Mouse (Mus musculus) heart, postnatal 0 days (tissue): ENCODE measurements around the gene Slc35c2.

Experiments used
- CTCF ChIP-seq: IDR thresholded peaks from 2 replicates; pipeline ENCODE4 v1.5.1; 2016; ENCODE audit warnings: antibody characterized with exemption, control low read depth, low read depth
- EP300 ChIP-seq: IDR thresholded peaks from 2 replicates; pipeline ENCODE4 v1.6.1; 2016; ENCODE audit warnings: antibody characterized with exemption, low read depth

- TF ChIP-seq CTCF (no peak), EP300 (no peak)
Observed at GRCm38 (mm10) chr2:165259859-165260258, 27.8 kb downstream of the Slc35c2 start.
